8 mouse cellular contexts compared by ENCODE assay signal in genomic region chr9:62121551-62122447, GRCm38 (mm10). TPM values are rescaled to one million over a fixed set of nuclear protein-coding genes. Genes with fewer than 3 reads are reported as not detected.
A peak's percentile ranks its signal among the peaks of the same experiment; 100 is the strongest.
DNase-seq lines count a peak whose midpoint lies in the region; ATAC-seq and TF ChIP-seq lines count a peak whose summit lies in the region.

No protein-coding gene starts in this region.

- no peaks in the 10 kb centered on the region for H3K36me3 ChIP-seq in hindbrain, embryonic 12.5 days
- no peaks in the 10 kb centered on the region for H3K36me3 ChIP-seq in small intestine, adult 2 months (ENCODE audit: control insufficient read depth, insufficient read depth, low read length)

- peak; percentile 34; the same call in 1 of the 2 replicates for TF ChIP-seq CTCF in small intestine, adult 2 months (IDR thresholded peaks at IDR 0.05; ENCODE audit: extremely low read depth, insufficient read length, insufficient replicate concordance, low read depth, low read length)

- ATAC-seq in CD4-positive, CD25-positive, alpha-beta regulatory T cell, adult 4 months: no peak
- ATAC-seq in hindbrain, embryonic 12.5 days (ENCODE audit: low FRiP score): peak; percentile 58

- peak overlapping the region; percentile 93 for H3K27ac ChIP-seq in hindbrain, embryonic 12.5 days
- no peak overlapping the region; the same call in 1 of the 2 replicates for H3K27ac ChIP-seq in small intestine, adult 2 months (ENCODE audit: insufficient read depth, low read depth, low read length)

- H3K4me1 ChIP-seq in hindbrain, embryonic 12.5 days: peaks cover 19% of the 10 kb centered on the region
- H3K4me1 ChIP-seq in small intestine, adult 2 months (ENCODE audit: control insufficient read depth, insufficient read depth, insufficient read length, low read length): no peaks in the 10 kb centered on the region

- H3K4me2 ChIP-seq in hindbrain, embryonic 12.5 days (replicated peaks): peak overlapping the region; percentile 80

- H3K4me3 ChIP-seq in hindbrain, embryonic 12.5 days: peak overlapping the region; percentile 86
- H3K4me3 ChIP-seq in small intestine, adult 2 months (ENCODE audit: low read depth, low read length): peak overlapping the region; percentile 82

- peak; percentile 60 for DNase-seq in CD4-positive, CD25-positive, alpha-beta regulatory T cell, adult 2 months (ENCODE audit: low read depth, low spot score)
- DNase-seq in cerebellum, adult 11-12 months: peak; percentile 61
- DNase-seq in frontal cortex, postnatal 14 days (ENCODE audit: low spot score in 2 of 2): peak; percentile 18 to 37
- peak; percentile 32 to 41 for DNase-seq in layer of hippocampus, postnatal 36 days
- DNase-seq in lung, postnatal 25 days (ENCODE audit: low spot score): peak; percentile 12

- no peaks in the 10 kb centered on the region for H3K27me3 ChIP-seq in hindbrain, embryonic 12.5 days
- no peaks in the 10 kb centered on the region for H3K27me3 ChIP-seq in small intestine, adult 2 months (ENCODE audit: control insufficient read depth, insufficient read depth, low read length)

- WGBS in hindbrain, embryonic 12.5 days: under 1% methylated on average over 59 of the region's 59 CpGs
- 1% methylated on average over 58 of the region's 59 CpGs for WGBS in small intestine, adult 2 months

- TF ChIP-seq POLR2A in small intestine, adult 2 months (IDR thresholded peaks at IDR 0.05; ENCODE audit: low read depth, low read length): no peak

- peak overlapping the region; percentile 95 for H3K9ac ChIP-seq in hindbrain, embryonic 12.5 days

- H3K9me3 ChIP-seq in hindbrain, embryonic 12.5 days (replicated peaks): no peaks in the 10 kb centered on the region

RNA-seq across cellular contexts. Expression of gene Glce, which starts 0.7 kb away (rescaled TPM):
- 1 to 10 TPM; 7.4 to 8.2 TPM for polyA plus RNA-seq in CD4-positive, CD25-positive, alpha-beta regulatory T cell, adult 4 months (2017; shearing (Covaris generic))
- polyA plus RNA-seq in hindbrain, embryonic 12.5 days (2016; fragmentation: Nextera tagmentation; extraction: Ambion mirVana): 26.9 and 27.2 TPM in 2 replicates
- total RNA-seq in layer of hippocampus, postnatal 36 days (2021): 10 to 100 TPM; 24.1 to 27.2 TPM
- polyA plus RNA-seq in small intestine, adult 2 months (2012; rRNA removed): 1.0 and 2.2 TPM in 2 replicates
